Mouse (Mus musculus): ENCODE results near the gene Naa35. TPM values are rescaled to one million over a fixed set of nuclear protein-coding genes. Genes with fewer than 3 reads are reported as not detected.
A peak's percentile ranks its signal among the peaks of the same experiment; 100 is the strongest.

Gene Naa35
- total RNA-seq, 4 experiments from 2014 or later = 99.8 to 121 (median 105) TPM

DNA sequence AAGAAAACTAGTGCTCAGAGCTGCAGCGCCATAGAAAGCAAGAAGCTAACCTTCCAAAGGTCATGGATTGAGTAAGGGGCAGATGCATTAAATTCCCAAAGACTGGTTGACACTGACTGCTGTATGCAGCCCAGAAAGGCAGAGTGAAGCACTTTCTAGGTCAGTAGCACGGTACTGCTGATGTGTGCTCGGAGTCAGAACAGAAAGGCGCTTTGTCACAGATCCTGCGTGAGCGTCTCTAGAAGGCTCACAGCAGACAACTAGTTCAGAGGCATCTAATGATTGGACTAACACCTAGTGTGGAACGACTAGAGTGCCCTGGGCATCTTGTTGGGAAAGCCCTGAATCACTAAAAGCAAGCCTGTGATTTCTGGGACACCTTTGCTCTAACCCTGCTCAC lies 52.7 kb downstream of the Naa35 start:
- DNase-seq (ENCODE audit: low spot score in 2 of 2) = no peak

DNA sequence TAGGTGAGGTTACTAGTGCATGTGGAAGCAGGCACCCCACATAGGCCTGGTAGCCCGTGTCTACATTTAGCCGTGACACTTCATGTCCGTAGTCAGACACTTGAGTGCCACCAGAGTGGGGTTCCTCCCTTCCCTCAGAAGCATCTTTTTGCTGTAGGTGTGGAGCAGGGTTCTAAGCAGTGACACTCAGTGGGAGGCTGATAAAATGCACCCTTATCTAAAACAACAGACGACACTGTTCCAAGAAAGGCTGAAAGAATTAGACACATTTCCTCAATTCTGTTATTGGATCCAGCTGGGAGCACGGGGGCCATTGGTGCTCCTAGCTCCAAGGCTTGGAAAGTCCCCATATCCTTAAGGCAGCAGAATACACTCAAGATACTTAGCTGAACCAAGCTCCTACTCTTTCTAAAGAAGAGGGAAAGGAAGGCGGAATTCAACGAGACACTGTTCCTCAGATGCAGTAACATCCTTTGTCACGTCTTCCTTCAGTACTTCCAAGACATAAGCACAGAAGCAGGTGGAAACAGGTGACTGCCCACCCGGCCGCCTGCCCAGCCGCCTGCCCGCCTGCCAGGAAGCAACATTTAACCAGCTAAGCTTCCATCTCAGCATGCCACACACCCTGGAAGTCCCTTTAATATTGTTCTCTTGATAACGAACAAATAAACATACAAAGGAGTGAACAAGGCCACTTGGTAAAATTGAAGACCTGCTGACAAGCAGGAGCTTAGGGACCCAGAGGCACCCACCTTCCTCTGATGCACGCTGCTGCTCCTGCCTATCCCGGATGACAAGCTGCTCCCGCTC lies 54.5 kb downstream of the Naa35 start:
- no peak for DNase-seq (ENCODE audit: low spot score in 2 of 2)

DNA sequence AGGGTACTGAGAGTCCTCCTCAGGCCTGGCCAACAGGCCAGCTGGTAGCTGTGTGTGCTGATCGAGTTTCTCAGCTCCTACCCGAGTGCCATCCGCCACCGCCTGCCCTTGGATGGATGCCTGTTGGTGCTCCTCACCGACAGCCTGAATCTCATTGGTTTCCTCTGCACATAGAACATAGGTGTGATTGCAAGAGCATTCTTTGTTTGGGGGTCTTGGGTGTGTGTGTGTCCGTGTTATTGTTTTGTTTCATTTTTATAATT lies 55.0 kb downstream of the Naa35 start:
- DNase-seq (ENCODE audit: low spot score in 2 of 2) = no peak

DNA sequence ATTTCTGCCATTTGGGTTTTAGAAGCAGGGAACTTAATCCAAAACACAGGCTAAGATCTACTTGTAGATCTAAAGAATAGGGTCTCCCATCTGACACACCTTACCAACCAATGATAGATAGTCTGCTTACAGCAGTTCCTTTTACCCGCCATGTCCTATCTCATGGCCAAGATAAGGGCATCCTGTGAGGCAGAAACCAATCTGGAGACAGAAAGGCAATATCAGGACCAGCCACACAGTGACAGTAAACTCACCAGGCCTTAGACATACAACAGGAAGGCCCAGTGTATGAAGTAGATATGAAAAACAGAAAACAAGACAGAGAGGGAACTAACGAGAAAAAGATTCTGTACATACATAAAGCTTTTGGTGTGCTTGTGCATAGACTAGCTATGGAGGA lies 57.8 kb downstream of the Naa35 start:
- no peak for DNase-seq (ENCODE audit: low spot score in 2 of 2)

DNA sequence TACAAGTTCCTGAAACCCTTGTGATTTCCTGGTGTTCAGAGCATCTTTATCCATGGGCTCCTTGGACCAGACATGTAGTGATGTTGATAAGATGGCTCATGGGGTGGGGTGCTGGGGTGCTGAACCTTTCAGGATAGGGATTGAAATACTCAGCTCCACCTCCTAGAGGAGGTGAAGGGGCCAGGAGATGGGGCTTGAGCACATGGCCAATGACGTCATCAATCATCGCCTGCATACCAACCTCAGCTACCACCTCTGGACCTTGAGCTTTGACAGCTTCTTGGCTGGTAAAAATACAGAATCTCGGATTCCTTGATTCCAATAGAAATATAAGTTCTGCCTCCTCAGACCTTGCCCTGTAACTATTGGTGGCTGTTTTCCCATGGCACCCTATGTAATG lies 60.4 kb downstream of the Naa35 start:
- no peak for DNase-seq (ENCODE audit: low spot score in 2 of 2)

DNA sequence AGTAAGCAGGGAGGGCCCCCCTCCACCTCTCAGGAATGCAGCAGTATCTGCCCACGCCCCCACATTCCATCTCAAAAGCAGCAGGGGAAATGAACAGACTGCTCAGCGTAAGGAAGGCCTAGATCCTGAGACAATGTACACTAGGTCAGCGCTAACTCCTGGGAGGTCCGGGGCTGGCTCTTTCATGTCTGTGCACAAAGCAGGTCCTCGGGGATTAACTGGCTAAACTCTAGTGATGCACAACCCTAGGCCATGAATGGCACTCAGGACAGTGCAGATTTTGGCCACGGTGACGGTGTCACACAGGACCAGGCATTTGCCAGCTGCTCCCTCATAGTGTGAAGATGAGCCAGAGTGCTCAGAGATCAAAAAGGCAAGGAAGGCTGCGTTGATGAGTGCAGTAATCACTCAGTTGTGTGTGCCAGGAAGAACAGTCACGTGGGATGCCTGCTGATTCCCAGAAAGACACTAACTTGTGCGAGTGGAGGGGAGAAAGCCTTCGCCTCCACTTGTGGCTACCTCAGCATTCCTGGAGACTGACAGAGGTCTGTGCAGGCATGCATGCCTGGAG lies 61.7 kb downstream of the Naa35 start:
- DNase-seq (ENCODE audit: low spot score in 2 of 2) = no peak

DNA sequence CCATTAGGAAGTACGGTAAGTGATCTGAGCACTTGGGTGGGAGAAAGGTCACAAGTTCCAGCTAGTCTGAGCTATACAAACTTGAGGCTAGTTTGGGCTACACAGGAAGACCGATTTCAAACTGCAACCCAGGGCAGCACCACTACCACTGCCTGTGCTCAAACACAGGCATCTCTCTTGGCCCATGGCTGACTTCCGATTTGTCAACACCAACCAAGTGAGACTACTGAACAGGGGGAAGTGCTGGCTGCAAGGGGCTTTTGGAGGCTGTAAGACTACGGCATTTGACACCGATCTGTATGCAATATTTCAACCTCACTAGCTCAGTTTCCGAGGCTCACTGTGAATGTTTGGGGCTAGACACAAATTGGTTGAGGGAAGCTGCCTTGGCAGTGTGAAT lies 62.4 kb downstream of the Naa35 start:
- DNase-seq (ENCODE audit: low spot score in 2 of 2) = no peak

DNA sequence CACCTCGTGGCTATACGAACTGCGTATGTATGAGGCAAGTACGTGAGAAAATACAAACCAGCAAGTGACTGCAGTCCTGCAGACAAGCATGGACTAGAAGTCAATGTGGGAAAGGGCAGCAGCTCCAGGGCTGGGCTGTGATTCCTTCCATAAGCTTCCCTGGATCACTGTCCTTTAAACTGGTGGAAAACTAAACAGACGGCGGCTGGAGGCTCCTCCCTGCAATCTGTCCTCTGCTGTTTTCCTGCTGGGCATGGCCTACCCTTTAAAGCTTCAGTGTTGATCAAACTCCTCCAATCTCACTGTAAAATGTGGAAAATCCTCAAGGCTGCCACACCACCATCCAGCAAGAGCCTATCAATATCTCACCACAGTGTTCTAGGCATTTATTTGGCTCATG lies 63.5 kb downstream of the Naa35 start:
- DNase-seq (ENCODE audit: low spot score in 2 of 2) = no peak

DNA sequence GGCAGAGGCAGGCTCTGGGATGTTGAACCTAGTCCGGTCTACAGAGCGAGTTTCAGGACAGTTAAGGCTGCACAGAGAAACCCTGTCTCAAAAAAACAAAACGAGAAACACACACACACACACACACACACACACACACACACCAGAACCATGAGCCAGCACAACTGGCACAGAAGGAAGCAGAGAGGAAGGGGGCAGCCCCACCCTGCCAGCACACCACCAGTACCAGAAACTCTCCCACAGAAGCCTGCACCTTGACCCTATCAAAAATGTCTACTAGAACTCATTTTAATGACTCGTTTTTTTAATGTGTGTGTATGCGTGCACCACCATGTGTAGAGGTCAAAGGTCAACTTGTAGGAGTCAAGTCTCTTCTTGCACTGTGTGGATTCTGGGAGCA lies 64.7 kb downstream of the Naa35 start:
- DNase-seq (ENCODE audit: low spot score in 2 of 2) = no peak

DNA sequence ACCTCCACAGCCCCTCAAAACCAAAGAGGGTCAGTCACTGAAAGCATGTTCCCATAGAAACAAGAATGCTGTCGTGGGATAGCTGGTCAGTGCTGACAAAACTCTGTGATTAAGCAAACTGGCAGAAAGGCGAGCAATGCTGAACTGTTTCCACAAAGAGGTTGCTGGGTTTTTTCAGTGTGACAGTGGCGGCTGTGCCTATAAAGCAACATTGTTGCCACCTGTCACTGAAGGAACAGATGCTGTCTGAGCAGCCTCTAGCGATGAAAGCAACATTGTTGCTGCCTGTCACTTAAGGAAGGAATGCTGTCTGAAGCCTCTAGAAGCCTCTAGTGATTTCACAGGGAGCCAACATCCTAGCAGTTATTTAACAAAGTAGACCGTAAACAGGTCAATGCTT lies 67.6 kb downstream of the Naa35 start:
- DNase-seq (ENCODE audit: low spot score in 2 of 2) = no peak

DNA sequence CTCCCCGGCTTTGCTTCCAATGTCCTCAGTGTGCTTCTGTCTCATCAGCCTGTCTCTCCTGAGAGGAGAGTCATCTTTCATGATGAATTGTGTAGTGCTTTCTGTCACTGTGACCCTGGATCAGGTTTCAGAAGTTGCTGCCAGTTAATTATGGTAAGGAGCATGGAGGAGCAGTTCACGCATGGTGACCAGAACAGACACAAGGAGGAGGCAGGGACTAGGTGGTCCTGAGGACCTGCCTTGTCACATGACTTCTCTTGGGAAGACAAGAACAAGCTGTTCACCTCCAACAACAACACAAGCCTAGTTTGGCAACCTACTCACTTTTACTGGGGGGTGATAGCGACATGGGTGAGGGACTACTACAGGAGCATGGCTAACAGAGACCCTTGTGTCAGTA lies 68.1 kb downstream of the Naa35 start:
- no peak for DNase-seq (ENCODE audit: low spot score in 2 of 2)

DNA sequence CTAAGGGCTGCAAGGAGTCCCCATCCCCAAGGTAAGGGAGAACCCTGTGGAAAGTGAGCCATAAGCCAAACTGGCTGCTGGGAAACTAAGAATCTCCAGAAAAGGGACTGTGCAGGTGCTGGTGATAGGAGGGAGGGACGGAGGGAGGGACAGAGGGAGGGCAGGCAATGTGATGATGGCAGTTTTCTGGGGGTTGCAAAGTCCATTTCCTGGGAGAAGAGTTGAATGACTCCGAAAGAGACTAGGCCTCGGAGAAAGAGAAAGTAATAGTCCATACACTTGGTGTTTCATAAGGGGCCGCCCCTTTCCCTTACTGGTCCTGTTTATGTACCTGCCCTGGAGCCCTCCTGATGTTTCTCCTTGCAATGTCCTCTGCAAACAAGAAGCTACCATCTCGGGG lies 69.4 kb downstream of the Naa35 start:
- DNase-seq (ENCODE audit: low spot score in 2 of 2) = no peak

DNA sequence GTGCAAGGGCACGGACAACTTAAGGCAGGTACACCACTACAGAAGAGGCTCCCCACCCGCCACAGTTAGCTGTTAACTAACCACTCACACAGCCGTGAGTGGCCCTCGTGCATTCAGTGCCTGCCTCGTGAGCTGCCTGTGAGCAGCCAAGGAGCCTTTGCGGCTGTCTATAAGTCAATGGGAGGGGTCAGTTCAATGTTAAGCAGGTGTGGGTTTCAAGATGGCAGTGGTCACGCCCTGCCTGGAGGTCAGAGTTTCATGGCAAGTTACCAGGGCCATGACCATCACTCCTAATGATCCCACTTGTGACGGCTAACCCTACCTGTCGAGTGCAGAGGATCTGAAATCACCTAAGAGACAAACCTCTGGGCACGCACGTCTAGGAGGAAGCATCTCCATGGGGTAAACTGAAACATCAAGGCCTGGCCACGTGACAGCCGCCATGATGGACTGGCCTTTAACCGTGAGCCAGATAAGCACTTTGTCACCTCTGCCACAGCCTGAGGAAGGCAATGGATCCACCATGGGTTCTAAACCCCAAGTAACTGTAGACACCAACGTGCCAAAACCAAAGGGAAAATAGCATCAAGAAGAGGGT lies 70.8 kb downstream of the Naa35 start:
- DNase-seq (ENCODE audit: low spot score in 2 of 2) = no peak

DNA sequence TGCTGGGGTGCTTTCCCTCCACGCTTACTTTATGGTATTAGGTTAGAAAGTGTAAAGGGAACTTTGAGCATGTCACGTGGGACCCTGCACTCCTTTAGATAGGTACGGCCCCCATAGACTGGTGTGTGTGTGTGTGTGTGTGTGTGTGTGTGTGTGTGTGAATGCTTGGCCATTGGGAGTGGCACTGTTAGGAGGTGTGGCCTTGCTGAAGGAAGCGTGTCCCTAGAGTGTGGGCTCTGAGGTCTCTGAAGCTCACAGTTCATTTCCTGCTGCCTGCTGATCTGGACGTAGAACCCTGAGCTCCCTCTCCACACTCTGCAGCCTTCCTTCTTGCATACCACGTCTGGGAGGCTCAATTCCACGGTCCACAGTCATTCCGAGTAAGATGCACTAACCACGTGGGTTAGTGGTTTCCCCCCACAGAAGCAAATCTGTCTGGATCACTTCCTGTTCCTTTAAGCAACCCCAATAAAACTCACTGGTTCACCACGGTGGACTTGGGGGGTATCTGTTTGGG lies 71.3 kb downstream of the Naa35 start:
- DNase-seq (ENCODE audit: low spot score in 2 of 2) = no peak

DNA sequence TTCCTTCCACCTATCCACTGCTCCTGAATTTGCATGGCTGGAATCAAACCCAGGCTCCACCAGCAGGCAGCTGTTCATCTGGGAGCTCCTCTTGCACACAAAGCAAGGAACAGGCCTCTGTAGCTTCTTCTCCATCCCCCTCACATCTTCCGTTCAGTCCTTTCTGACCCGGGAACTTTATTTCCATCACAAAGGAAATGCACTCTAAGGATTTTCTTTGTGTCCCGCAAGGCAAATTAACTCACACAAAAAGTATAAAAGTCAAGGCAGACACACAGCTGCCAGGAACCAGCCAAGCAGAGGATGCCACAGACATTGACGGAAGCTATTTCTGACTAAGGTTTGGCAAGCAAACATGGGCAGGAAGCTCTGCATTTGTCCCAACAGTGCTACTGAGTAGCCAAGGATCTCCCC lies 71.9 kb downstream of the Naa35 start:
- DNase-seq (ENCODE audit: low spot score in 2 of 2) = no peak

DNA sequence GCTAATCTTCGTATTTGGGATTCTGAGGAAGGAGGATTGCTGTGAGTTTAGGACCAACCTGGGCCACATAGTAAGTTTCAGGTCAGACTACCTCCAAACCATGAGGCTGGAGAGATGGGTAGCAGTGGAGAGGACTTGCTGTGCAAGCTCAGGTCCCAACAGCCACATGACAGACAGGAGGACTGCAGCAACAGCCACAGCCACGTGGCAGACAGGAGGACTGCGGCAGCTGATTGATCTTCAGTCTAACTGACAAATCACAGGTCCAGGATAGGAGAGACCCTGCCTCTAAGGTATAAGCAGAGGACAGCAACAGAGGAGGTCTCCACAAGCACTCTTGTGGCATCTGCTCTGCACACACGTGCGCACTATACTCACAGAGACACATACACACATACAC lies 72.7 kb downstream of the Naa35 start:
- DNase-seq (ENCODE audit: low spot score in 2 of 2) = no peak

DNA sequence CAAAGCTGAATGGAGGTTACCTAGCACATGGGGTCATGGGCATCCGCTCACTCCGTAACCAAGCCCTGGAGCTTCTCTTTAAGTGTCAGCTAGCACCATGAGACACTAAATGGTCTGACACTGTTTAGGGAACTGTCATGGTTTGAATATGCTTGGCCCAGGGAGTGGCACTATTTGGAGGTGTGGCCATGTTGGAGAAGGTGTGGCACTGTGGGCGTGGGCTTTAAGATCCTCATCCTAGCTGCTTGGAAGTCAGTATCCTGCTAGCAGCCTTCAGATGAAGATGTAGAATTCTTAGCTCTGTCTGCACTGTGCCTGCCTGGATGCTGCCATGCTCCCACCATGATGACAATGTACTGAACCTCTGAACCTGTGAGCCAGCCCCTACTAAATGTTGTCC lies 75.3 kb downstream of the Naa35 start:
- no peak for DNase-seq (ENCODE audit: low spot score in 2 of 2)

DNA sequence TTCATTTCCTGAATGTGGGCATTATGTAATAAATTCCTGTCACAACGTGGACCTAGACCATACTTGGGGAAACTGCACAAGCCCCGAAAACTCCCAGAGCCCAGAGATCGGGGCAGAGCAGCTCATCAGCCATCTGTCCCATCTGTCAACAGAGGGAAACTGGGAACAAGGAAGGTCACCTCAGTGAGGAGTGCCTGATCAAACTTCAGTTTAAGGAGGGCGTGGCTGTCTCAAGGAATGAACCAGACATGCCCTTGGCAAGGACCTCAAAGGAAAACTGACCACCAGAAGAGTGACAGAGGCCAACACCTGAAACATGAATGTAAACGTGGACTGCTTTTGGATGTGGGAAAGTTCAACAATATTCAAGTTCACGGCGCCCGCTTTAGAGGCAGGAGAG lies 76.3 kb downstream of the Naa35 start:
- DNase-seq (ENCODE audit: low spot score in 2 of 2) = no peak

DNA sequence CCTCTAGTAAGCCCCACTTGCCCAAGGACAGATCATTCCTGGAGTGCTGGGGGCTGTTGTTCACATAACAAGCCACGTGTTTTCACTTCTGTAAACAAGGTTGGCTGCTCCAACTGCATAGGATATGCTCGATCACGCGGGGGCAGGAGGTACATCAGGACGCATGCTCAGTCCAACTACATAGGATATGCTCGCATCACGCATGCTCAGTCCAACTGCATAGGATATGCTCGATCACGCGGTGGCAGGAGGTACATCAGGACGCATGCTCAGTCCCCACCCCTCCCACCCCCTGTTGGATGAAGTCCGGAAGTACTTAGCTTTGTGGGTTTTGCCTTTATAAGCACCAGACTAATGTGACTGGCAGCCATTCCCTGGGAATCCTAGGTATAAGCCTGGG lies 76.9 kb downstream of the Naa35 start:
- DNase-seq (ENCODE audit: low spot score in 2 of 2) = no peak

DNA sequence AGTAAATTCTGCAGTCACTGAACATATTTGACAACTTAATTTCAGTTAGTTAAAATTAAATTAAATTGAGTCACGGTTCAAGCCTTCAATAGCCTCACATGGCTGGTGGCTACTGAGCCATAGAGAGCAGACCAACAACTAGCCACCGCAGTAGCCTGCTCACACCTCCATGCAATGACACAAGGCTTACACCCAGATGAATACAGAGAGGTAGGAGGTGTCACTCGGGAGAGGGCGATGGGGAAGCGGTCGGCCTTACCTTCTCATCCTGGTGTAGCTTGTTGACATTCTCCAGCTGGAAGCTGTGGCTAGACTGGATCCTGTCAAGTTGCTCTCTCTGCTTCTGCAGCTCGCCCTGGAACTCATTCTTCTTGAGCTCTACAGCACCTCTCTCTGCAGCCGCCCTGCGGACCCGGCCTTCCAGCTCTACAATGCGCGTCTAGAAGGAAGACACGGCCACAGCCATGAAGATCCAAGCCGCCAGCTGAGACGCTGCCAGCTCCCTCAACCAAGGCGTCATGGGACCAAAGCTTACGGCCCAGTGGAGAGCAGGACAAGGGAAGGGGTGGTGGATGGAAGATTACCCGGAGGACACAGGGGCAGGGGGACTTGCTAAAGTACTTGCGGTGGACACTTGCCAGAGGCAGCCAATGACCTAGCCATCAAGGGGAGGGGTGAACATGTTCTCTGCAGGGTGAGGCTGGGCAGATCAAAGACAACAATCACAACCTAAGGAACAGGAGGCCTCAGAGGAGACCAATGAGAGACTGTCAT lies 79.1 kb downstream of the Naa35 start:
- no peak for DNase-seq (ENCODE audit: low spot score in 2 of 2)

DNA sequence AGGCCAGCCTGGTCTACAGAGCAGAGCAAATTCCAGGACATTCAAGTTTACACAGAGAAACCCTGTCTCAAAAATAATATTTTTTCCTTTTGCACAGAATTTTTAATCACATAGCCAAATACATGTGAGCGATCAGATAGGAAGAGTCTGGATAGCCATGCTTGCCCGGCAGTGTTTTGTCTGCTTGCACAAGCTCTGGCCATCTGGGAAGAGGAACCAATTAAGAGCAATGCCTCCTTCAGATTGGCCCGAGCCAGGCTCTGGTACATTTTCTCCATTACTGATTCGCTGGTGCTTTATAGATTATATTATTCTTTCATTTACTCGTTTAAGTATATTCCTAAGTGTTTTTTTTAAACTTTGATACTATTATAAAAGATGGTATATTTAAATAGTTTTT lies 82.7 kb downstream of the Naa35 start:
- DNase-seq (ENCODE audit: low spot score in 2 of 2) = peak in 1 of 2 experiments; percentile 44

DNA sequence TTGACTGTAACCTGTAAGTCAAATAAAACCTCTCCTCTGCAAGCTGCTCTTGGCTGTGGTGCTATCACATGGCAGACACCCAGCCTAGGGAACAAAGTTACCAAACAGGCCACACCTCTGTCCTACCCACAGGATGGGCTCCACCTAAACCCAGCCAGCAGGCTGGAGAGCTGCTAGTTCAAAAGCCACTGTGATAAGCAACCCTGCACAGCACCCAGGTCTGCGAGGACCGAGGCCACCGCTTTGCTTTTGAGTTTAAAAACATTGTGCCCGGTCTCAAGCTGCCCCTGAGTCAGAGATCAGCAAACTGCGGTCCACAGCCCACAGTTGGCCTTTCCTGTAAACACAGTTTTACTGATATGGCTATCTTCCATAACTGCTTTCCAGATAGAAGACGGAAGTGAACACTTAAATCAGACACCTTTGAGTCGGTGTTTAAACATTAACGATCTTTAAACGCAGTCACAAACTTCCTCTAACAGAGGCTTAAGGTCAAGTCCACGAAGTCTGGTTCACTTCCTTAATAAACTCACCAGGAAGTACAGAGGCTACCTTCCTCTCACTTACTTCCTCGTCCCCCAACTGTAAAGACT lies 83.5 kb downstream of the Naa35 start:
- no peak for DNase-seq (ENCODE audit: low spot score in 2 of 2)
